Mouse (Mus musculus): ENCODE results near the gene Itih4.

Gene Itih4

GRCm38 (mm10) chr14:30886204-30886603, at the start of gene Itih4:
Itih4 (plus strand) TSS chr14:30886476.
- DNase-seq (ENCODE audit: low spot score), result no peak

GRCm38 (mm10) chr14:30837416-30837996, 48.8 kb upstream of the Itih4 start:
- no peak for DNase-seq (ENCODE audit: low spot score)

DNA sequence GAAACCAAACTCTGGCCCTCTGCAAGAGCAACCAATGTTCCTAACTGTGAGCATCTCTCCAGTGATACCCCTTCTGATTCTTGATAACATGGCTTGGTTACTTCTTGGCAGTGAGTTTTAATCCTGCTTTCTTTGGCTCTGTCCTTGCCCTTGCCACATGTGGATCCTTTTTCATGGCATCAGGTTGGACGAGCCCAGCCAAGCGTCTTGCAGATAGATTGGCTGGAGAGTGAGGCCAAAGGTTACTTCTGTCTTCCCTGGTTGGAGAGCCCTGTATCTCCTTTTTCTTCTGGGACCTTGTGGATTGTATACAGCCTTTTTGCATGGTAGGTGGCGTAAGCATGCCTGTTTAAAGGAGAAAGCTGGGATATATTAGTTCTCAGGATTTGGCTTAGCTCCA, 42.6 kb upstream of the Itih4 start:
- no peak for DNase-seq (ENCODE audit: low spot score)

- DNase-seq (ENCODE audit: low spot score), result no peak
These were observed 35.8 kb upstream of the Itih4 start for GRCm38 (mm10) chr14:30850504-30850903.

- no peak for DNase-seq (ENCODE audit: low spot score)
These were observed 34.0 kb upstream of the Itih4 start for GRCm38 (mm10) chr14:30852325-30852724.

DNA sequence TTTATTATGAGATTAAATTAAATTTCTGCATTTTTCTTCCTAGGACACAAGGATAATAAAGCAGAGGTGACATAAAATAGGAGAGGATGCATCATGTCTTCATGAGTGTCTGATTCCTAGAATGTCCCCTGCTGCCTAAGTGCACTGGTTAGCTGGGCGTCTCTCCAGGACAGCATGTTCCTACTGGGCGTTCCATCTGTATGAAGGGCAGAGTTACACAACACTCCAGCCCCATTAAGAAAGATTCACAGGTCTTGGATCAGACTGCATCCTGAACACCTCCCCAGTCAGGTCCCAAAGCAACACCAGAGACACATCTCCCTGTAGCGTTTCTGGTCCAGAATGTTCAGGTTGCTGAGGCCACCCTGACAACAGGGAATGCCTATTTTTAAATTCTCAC, 31.0 kb upstream of the Itih4 start:
- DNase-seq (ENCODE audit: low spot score), result no peak

GRCm38 (mm10) chr14:30856885-30857507, 29.3 kb upstream of the Itih4 start:
- DNase-seq (ENCODE audit: low spot score), result no peak

DNA sequence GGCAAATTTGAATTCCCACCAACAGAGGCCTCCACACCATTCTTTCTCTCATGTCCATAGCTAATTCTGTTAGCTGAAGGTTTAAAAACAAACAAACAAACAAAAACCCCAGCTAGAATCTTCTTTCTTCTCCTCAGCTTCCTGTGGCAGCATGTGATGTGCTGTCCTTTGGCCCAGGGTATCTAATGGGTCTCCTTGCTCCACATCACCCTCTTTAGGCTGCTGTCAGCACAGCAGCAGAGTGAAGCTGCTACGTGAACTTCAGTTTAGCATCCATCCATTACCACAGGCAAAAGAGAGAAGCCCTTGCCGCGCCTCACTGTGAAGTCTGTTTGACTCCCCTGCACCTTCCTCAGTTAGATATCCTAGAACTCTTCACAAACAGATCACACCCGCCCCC, 28.3 kb upstream of the Itih4 start:
- DNase-seq (ENCODE audit: low spot score), result no peak

DNA sequence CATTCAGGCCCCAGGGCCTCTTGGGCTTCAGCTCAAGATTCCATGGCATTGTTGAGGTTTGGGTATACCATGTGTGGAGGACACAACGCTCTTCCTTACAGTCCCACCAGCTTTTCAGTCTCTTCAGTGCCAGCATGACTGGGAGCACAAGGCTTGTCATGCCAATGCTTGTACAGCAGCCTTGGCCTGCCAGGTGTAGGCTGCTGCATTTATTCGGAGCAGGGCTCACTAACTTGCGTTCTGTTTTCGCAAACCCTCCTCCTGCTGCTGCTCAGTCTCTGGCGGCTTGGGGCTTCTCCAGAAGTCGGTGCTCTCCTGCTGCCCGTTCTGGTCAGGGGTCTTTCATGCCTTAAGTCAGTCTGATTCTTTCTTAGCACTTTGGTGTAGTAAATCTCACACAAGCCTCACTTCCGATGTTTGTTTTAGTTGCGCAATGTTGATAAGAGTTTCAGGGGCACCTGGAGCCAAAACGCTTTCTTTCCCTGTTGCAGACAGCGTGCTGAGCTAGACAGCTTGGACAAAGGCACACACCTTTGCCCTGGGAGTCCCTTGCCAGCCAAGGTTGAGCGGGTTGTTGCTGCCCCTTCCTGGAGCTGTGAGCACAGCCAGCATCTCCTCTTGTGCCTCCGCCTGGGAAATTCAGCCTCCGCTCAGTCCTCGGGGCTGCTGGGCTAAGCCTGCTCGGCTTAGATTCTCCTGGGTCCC, 24.7 kb upstream of the Itih4 start:
- no peak for DNase-seq (ENCODE audit: low spot score)

DNA sequence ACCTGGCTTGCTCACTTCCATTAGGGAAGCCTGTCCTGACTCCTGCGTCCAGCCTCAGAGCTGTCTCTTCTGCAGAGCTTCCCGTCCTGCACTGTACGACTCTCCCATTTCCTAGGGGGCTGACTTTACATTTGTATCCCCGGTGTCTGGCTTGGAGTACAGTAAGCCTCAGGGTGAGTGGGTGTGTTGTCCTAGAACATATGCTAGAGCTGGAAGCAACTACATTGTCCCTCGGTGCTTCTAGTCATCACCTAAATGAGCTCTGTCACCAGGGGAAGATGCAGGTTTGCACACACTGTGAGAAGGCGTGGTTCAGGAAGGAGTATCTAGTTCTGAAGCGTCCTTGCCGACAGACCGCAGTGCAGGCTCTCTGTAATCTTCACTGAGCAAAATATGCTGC, 23.9 kb upstream of the Itih4 start:
- DNase-seq (ENCODE audit: low spot score), result no peak

DNA sequence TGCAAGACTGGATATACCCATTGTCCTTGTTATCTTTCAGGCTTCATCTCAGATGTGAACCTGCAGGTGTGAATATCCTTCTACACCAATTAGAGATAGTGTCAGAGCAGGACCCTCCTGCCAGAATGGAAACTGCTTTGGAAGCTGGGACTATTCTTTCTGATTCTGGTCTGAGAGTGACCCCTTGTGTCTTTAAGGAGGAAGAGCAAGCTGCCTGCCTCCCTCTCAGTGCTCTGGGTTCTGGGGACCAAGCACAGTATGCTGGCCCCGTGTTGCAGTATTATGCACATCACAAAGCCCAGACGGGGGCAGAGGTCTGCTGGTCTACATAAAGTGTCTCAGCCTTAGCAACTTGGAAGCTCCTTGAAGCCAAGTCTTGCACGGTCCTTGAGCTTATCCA, 21.0 kb upstream of the Itih4 start:
- DNase-seq (ENCODE audit: low spot score), result no peak

- peak; percentile 23 for DNase-seq (ENCODE audit: low spot score)
These were observed 19.2 kb upstream of the Itih4 start for GRCm38 (mm10) chr14:30867042-30867441.

- no peak for DNase-seq (ENCODE audit: low spot score)
These were observed 17.4 kb upstream of the Itih4 start for GRCm38 (mm10) chr14:30868826-30869225.

DNA sequence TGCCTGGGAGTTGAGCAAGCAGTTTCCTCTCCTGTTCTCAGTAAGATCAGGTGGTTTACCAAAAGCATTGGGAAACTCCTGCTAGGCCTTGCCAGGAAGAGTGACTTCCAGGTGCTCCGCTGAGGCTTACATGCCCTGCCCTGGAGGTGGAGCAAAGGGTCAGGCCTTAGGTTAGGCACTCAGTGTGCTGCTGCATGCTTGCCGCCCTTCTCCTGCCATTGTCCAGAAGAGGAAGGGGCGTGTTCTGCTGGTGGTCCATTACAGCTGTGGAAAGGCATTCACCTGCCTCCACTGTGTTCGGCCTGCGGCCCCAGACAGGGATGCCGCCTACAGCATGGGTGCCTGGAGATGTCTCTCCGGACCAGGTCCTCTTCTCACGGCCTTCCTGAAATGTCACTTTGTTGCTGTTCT, 16.9 kb upstream of the Itih4 start:
- DNase-seq (ENCODE audit: low spot score), result no peak

DNA sequence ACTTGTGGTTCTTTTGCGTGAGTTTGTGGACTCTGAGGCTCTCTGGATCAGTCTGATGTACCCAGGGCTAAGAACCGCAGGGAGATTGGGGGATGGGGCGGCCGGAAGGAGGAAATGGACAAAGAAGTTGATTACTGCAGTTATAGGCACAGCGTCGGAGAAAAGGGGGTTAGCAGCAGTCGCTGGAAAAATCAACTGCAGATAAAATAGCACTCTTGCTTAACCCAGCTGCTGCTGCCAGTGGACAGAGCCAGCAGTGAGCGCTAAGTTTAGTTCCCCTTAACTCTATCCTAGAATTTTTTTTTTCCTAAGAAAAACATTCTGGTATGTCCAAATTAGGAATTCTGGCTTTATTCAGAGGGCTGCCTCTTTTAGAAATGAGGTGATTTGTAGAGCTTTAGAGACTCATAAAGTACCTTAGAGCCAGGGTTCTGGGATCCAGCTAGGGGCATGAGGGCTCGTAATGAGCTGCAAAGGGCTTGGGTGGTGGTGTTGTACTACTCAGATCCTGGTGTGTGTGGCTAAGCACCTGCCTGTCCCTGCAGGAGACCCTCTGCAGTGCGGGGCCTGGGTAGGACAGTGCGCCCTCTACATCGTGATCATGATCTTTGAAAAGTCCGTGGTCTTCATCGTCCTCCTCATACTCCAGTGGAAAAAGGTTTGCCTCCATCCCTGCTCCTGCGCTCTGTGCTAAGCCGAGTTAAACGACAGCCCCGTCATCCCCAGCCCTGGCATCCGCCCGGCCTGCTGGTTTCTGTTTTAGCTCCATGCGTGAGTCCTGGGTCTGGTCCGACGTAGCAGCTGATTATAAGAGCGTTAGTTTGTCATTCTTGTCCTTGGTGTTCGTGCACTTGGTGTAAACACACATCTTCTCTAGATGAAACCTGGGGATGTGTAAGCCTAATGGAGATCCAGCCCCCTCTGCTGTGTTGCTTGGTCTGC, 15.8 kb upstream of the Itih4 start:
- DNase-seq (ENCODE audit: low spot score), result no peak

- DNase-seq (ENCODE audit: low spot score), result no peak
These were observed 12.1 kb upstream of the Itih4 start for GRCm38 (mm10) chr14:30874095-30874700.

DNA sequence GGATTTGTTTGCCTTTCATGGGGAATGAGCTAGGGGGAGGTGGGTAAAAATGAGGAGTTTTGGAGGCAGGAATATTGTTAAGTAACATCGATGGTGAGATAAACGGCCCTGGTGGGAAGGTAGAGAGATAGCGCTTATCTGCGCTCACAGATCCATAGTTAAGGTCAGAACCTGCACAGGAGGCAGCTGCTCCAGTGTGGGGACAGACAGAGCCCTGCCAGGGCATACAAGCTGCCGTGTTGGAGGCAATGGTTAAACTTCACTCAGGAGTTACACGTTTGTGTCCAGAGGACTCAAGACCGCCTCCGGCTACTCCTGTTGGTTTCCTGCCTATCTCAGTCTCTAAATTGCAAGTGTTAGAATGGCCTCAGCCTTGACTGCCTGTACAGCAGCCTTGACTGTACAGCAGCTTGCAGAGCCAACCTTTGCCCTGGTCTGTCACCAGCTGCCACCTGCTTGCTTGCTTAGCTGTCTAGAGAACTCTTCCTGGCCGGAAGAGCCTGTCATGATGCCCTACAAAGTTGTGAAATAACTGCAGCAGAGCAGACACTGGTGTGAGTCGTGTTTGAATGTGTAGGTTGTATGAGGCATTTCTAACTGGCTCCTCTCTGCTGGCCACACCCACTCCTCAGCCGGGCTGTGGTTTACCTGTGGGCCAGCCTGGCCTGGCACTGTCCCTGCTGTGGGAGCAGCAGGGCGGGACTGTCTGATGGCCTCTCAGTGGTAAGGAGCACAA, 11.0 kb upstream of the Itih4 start:
- no peak for DNase-seq (ENCODE audit: low spot score)

GRCm38 (mm10) chr14:30875955-30876354, 10.3 kb upstream of the Itih4 start:
- no peak for DNase-seq (ENCODE audit: low spot score)

DNA sequence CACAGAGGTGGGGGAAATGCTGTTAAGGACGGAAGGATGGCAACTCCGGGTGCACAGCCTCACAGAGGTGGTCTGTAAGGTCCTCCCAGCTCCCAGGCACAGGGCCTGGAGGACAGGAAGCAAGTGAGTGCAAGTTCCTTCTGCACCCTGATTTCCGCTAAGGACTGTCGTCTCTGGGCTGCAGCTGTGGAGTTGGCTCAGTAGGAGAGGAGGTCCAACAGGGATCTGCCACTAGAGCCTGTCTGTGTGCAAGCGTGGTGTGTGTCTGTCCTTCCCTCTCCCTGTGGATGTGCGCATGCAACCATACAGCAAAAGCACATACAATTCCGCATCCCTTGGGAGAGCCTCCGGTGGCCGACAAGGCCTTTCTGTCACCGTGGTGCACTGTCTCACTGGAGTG, 9.8 kb upstream of the Itih4 start:
- DNase-seq (ENCODE audit: low spot score), result no peak

GRCm38 (mm10) chr14:30877827-30878226, 8.4 kb upstream of the Itih4 start:
- no peak for DNase-seq (ENCODE audit: low spot score)

GRCm38 (mm10) chr14:30878958-30879571, 7.2 kb upstream of the Itih4 start, which contains the start of gene Mustn1:
Mustn1 (plus strand) TSS chr14:30879200.
- DNase-seq (ENCODE audit: low spot score), result no peak

All from T-cell, adult 2 months (primary cell).